Mouse (Mus musculus) urinary bladder, adult 18-20 months (tissue): ENCODE measurements around the gene Retn.

ENCODE experiments used
- DNase-seq, 2 experiments: peaks; one replicate each; pipeline ENCODE4 v3.0.0; 2022; ENCODE audit warnings: low spot score in 2 of 2, mixed read lengths in 2 of 2

The Retn gene

GRCm38 (mm10) chr8:3660889-3661288 is 5.3 kb downstream of the Retn start:
- no peak for DNase-seq

GRCm38 (mm10) chr8:3664405-3664804 is 8.8 kb downstream of the Retn start:
- DNase-seq = no peak

GRCm38 (mm10) chr8:3665507-3665906 is 9.9 kb downstream of the Retn start, which contains the start of gene Mcemp1:
Gene Mcemp1, plus strand, starts transcription at chr8:3665754.
- no peak for DNase-seq

- peak in 1 of 2 experiments; percentile 11 for DNase-seq
These were observed 14.8 kb downstream of the Retn start for GRCm38 (mm10) chr8:3670388-3670787.

GRCm38 (mm10) chr8:3671980-3672491 is 16.5 kb downstream of the Retn start, which contains the start of gene Fcor:
Gene Fcor, minus strand, starts transcription at chr8:3672362.
- peak; percentile 72 to 76 for DNase-seq

GRCm38 (mm10) chr8:3674671-3675070 is 19.1 kb downstream of the Retn start:
- DNase-seq = no peak

- peak; percentile 86 to 91 for DNase-seq
These were observed 20.8 kb downstream of the Retn start, which contains the start of gene Trappc5 for GRCm38 (mm10) chr8:3676131-3676992. Gene Trappc5, plus strand, starts transcription at chr8:3676299.

GRCm38 (mm10) chr8:3676993-3677579 is 21.5 kb downstream of the Retn start:
- no peak for DNase-seq

- DNase-seq = no peak
These were observed 23.3 kb downstream of the Retn start for GRCm38 (mm10) chr8:3678831-3679230.

- DNase-seq = no peak
These were observed 23.7 kb downstream of the Retn start for GRCm38 (mm10) chr8:3679236-3679635.

GRCm38 (mm10) chr8:3679656-3680055 is 24.1 kb downstream of the Retn start:
- DNase-seq = no peak

- DNase-seq = no peak
These were observed 26.9 kb downstream of the Retn start for GRCm38 (mm10) chr8:3682435-3682834.

GRCm38 (mm10) chr8:3683408-3684176 is 28.0 kb downstream of the Retn start:
- no peak for DNase-seq

GRCm38 (mm10) chr8:3684530-3684929 is 29.0 kb downstream of the Retn start:
- no peak for DNase-seq

GRCm38 (mm10) chr8:3685422-3685821 is 29.9 kb downstream of the Retn start:
- no peak for DNase-seq

- DNase-seq = no peak
These were observed 32.0 kb downstream of the Retn start for GRCm38 (mm10) chr8:3687537-3687936.

GRCm38 (mm10) chr8:3690774-3691173 is 35.2 kb downstream of the Retn start:
- DNase-seq = no peak

GRCm38 (mm10) chr8:3694121-3694520 is 38.6 kb downstream of the Retn start, which contains the start of gene Fcer2a:
Gene Fcer2a, minus strand, starts transcription at chr8:3694175.
- DNase-seq = no peak

- no peak for DNase-seq
These were observed 45.9 kb downstream of the Retn start for GRCm38 (mm10) chr8:3701491-3701890.

GRCm38 (mm10) chr8:3705711-3706110 is 50.1 kb downstream of the Retn start:
- no peak for DNase-seq

GRCm38 (mm10) chr8:3707611-3708010 is 52.0 kb downstream of the Retn start:
- no peak for DNase-seq
